Mouse (Mus musculus) CH12.LX (cell line): ENCODE data around the gene Lrrc4.

Experiments
- CTCF ChIP-seq, 2 experiments: IDR thresholded peaks in 1 of 2; conservative IDR thresholded peaks in 1 of 2; 2 replicates each; pipeline ENCODE4 v1.5.1; 2011 to 2012; ENCODE audit warnings: low read depth in 2 of 2, low read length in 2 of 2, improper control_type of control experiment in 1 of 2, inconsistent platforms in 1 of 2, mild to moderate bottlenecking in 1 of 2, moderate library complexity in 1 of 2
- E2F4 ChIP-seq: IDR thresholded peaks from 2 replicates; pipeline ENCODE4 v1.6.1; 2011; ENCODE audit warnings: low read depth, low read length, improper control_type of control experiment; ENCODE audit not compliant: insufficient replicate concordance
- EP300 ChIP-seq: IDR thresholded peaks from 2 replicates; pipeline ENCODE4 v1.6.1; 2011; ENCODE audit warnings: low read length, improper control_type of control experiment
- MAZ ChIP-seq: IDR thresholded peaks from 2 replicates; pipeline ENCODE4 v1.6.1; 2012; ENCODE audit warnings: low read depth, mild to moderate bottlenecking, inconsistent platforms, low read length, improper control_type of control experiment, moderate library complexity
- MXI1 ChIP-seq: IDR thresholded peaks from 2 replicates; pipeline ENCODE4 v1.6.1; 2011; ENCODE audit warnings: mild to moderate bottlenecking, low read depth, low read length, improper control_type of control experiment
- NRF1 ChIP-seq: IDR thresholded peaks from 2 replicates; pipeline ENCODE4 v1.6.1; 2014; ENCODE audit warnings: low read depth, mild to moderate bottlenecking, inconsistent platforms, low read length, improper control_type of control experiment, moderate library complexity
- PAX5 ChIP-seq: IDR thresholded peaks from 2 replicates; pipeline ENCODE4 v1.6.1; 2012; ENCODE audit warnings: low read length, inconsistent platforms, mixed read lengths
- POLR2A ChIP-seq: IDR thresholded peaks from 2 replicates; pipeline ENCODE4 v1.6.1; 2011; ENCODE audit warnings: low read depth, mild to moderate bottlenecking, improper control_type of control experiment, low read length
- POLR2AphosphoS2 ChIP-seq: IDR thresholded peaks from 2 replicates; pipeline ENCODE4 v1.6.1; 2011; ENCODE audit warnings: low read depth, low read length, improper control_type of control experiment
- SIN3A ChIP-seq: IDR thresholded peaks from 2 replicates; pipeline ENCODE4 v1.6.1; 2012; ENCODE audit warnings: low read length, improper control_type of control experiment, inconsistent platforms
- TBP ChIP-seq: conservative IDR thresholded peaks from 2 replicates; pipeline ENCODE4 v1.6.1; 2011; ENCODE audit warnings: low read depth, low read length, improper control_type of control experiment
- UBTF ChIP-seq: IDR thresholded peaks from 2 replicates; pipeline ENCODE4 v1.6.1; 2012; ENCODE audit warnings: low read depth, mild to moderate bottlenecking, inconsistent platforms, low read length, improper control_type of control experiment, moderate library complexity

DNA sequence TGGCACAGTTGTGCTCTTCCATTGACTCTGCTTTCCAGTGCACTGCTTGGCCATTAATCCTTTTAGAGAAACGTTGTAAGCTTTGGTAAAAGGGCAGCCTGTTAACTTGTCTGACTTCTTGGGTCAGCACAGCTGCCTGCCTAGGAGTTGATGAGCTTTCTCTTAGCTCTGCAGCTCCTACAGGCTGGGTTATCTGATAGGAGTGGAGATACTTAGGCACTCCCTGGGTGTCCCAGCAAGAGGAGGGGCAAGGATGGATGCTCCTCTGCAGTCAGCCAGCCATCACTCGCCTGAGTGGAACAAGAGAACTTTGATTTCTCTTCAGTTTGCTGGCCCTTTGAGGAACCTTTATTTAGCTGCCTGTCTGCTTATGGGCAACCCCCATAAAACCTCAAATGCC, 121.5 kb downstream of the Lrrc4 start:
- TF ChIP-seq CTCF (conservative IDR thresholded peaks at IDR 0.05 in 1 of 2, IDR thresholded peaks at IDR 0.05 in 1 of 2; ENCODE audit: low read depth in 2 of 2, low read length in 2 of 2) = no peak
- no peak for TF ChIP-seq E2F4
- TF ChIP-seq MXI1 = no peak
- TF ChIP-seq POLR2A = no peak
- no peak for TF ChIP-seq UBTF
- TF ChIP-seq MAZ = no peak
- TF ChIP-seq SIN3A = no peak
- no peak for TF ChIP-seq POLR2AphosphoS2
- no peak for TF ChIP-seq NRF1
- TF ChIP-seq EP300 = no peak
- no peak for TF ChIP-seq TBP
- TF ChIP-seq PAX5 = no peak
